Mouse (Mus musculus) erythroid progenitor cell, adult 5-6 weeks (primary cell): ENCODE measurements around the gene Adssl1. TPM values are rescaled to one million over a fixed set of nuclear protein-coding genes. Genes with fewer than 3 reads are reported as not detected.
A peak's percentile ranks its signal among the peaks of the same experiment; 100 is the strongest.

ENCODE experiments used
- ATAC-seq: replicated peaks from 2 replicates; pipeline ENCODE4 v1.8.0; 2016; ENCODE audit warnings: moderate number of reproducible peaks, mild to moderate bottlenecking, moderate TSS enrichment, inconsistent platforms; ENCODE audit not compliant: poor library complexity, low FRiP score, severe bottlenecking
- total RNA-seq, 2 experiments: library from RNA; stranded (forward) in 1 of 2; stranded (reverse) in 1 of 2; fragments of 150-400 nt in 1 of 2; fragments of 186-747, 209-891 nt in 1 of 2; gene quantifications; 2 replicates each; pipeline versions ENCODE4 v1.2.3 to v1.2.4; 2015 to 2017; ENCODE audit warnings: low replicate concordance in 2 of 2

The Adssl1 gene
- total RNA-seq, 2 experiments from 2014 or later: 2.0 to 16.8 TPM

- no peak for ATAC-seq
These were observed 712 bp upstream of the Adssl1 start for GRCm38 (mm10) chr12:112618981-112619685.

DNA sequence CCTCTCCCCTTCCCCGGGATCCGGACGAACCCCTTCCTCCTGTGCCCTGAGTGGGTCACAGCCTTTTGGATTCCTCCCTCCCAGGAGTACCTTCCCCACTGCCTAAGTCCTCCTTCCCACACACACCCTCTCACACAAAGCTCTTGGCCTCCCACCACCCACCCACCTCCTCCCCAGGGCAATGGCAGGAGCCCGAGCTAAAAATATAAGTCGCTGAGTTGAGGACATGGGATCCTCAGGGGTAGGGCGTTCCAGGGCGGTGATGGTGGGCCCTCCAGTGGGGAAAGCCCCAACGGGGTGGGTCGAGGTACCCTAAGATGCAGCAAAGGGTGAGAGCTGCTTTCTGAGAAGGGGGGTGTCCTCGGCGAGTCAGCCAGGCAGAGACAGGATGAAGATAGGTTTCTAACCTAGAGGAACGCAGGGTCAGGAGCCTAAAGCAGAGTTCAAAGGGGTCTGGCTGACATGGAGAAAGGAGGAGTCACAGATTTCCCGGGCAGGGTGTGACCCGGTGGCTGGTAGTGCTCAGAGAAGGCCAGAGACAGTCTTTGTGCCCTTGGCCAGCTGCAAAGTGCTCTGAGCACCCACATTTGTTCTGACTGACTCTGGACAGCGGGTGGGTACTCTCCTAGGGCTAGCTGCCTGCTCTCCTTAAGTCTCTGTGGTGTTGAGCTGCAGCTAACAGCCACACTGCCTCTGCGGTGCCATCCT, 663 bp downstream of the Adssl1 start:
- no peak for ATAC-seq

- ATAC-seq: no peak
These were observed 2.1 kb downstream of the Adssl1 start for GRCm38 (mm10) chr12:112621900-112622299.

DNA sequence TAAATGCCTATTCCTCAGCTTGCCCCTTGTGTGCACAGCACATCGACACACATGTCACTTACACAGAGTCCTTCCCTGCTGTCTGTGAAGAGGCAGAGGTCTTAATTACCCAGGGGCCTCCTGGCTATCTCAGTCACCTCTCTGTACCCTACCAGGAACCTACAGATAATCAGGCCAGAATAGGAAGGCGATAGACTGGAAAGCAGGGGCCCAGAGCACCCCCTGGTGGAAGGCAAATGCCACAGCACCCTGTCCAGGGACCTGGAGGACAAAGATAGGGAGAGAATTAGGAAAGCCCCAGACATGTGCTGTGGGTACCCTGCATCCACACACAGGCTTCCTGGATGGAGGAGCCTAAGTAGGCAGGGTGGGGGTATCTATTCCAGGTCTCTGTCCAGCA, 3.9 kb downstream of the Adssl1 start:
- 0 out of 2 replicates have a peak, but pooled peaks have one; percentile 43 for ATAC-seq

- ATAC-seq: no peak
These were observed 5.9 kb downstream of the Adssl1 start for GRCm38 (mm10) chr12:112625700-112626099.

DNA sequence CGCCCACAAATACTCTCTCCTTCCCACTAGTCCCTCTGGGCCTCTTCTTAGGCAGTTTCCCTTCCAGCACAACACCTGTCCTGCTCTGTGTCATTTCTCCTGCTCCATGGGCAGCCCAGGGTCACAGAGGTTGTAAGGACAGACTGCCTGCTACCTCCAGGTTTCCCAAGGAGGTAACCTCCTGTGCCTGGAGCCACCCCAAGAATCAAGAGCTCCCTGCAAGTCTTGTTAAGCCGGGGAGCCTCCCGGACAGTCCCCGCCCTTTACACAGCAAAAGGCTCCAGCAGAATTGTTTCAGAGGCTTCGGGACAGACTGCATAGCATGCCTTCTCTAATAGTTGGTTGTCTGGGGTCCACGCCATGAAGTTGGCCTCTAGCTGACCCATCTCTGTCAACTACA, 6.6 kb downstream of the Adssl1 start:
- no peak for ATAC-seq

DNA sequence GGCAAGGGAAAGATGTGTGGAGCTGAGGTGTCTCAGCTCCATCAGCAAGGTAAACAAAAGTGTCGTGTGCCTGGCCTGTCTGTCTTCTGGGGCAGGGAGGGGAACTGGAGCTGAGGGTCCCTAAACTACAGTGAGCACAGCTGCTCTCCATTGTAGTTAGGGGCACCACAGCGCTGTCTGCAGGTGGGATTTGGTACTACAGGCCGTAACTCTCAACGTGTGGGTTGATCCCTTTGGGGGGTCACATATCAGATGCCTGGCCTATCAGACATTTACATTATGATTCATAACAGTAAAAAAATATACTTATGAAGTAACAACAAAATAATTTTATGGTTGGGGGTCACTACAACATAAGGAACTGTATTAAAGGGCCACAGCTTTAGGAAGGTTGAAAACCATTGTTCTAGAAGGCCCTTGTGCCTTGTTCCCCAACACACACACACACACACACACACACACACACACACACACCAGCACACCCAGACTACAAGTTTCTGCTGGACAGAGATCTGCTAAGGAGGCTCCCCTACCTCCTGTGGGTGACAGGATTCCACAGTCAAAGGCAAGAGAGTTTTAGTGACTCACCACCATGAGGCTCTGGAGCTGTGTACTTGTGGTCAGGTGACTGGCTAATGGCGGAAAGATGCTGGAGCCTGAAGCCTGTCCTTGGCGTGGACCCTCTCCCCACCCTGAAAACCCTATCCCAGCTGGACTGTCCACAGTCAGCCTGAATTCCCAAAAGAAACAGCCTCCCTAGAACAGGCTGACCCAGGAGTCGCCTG, 7.4 kb downstream of the Adssl1 start:
- no peak for ATAC-seq

GRCm38 (mm10) chr12:112628197-112628596, 8.4 kb downstream of the Adssl1 start:
- no peak for ATAC-seq

GRCm38 (mm10) chr12:112628928-112629721, 9.3 kb downstream of the Adssl1 start:
- ATAC-seq: no peak

- ATAC-seq: no peak
These were observed 10.2 kb downstream of the Adssl1 start for GRCm38 (mm10) chr12:112630029-112630428.

GRCm38 (mm10) chr12:112630796-112631195, 11.0 kb downstream of the Adssl1 start:
- ATAC-seq: no peak

- no peak for ATAC-seq
These were observed 11.6 kb downstream of the Adssl1 start for GRCm38 (mm10) chr12:112631472-112631871.

- ATAC-seq: no peak
These were observed 12.4 kb downstream of the Adssl1 start for GRCm38 (mm10) chr12:112632084-112632777.

DNA sequence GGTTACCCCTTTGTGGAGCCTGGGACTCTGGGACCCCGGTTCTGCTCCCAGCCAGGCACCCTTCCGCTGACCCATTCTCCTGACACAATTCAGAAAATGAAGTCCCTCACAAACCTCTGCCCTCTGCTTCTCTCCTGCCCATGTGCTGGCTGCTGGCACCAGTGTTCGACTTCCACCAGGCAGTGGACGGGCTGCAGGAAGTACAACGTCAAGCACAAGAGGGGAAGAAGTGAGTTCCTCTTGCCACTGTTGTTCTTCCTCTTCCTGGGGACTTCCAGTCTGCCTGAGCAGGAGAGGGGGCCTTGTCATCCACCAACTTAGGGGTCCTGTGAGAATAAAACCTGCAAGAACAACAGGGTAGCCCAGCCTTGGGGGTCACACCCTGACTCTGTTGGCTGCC, 13.1 kb downstream of the Adssl1 start:
- no peak for ATAC-seq

GRCm38 (mm10) chr12:112633686-112634085, 13.8 kb downstream of the Adssl1 start:
- no peak for ATAC-seq

DNA sequence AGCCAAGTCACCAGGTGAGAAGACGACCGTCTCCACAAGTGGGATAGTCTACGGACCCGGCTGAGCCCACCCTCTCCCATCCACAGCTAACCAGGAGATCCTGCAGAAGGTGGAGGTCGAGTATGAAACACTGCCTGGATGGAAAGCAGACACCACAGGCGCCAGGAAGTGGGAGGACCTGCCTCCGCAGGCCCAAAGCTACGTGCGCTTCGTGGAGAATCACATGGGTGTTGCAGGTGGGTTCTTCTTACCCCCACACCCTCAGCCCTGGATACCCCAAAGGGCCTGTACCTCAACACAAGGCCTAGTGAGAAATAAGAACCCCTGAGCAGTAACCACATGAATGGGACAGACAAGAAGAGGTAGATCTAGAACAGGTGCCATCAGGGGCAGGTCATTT, 19.7 kb downstream of the Adssl1 start:
- ATAC-seq: no peak

DNA sequence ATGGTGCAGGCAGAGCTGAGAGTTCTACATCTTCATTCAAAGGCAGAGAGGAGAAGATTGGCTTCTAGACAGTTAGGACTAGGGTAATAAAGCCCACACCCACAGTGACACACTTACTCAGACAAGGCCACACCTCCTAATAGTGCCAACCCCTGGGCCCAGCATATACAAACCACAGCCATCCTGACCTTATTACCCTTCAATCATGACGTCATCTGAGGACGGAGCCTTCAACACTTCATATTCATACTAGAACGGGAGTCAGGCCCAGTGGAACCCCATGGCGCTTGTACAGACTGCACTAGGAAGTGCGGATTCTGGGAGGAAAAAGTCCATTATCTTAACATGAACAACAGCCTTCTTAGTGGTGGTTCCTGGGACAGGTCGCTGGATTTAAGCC, 23.3 kb downstream of the Adssl1 start:
- ATAC-seq: no peak

DNA sequence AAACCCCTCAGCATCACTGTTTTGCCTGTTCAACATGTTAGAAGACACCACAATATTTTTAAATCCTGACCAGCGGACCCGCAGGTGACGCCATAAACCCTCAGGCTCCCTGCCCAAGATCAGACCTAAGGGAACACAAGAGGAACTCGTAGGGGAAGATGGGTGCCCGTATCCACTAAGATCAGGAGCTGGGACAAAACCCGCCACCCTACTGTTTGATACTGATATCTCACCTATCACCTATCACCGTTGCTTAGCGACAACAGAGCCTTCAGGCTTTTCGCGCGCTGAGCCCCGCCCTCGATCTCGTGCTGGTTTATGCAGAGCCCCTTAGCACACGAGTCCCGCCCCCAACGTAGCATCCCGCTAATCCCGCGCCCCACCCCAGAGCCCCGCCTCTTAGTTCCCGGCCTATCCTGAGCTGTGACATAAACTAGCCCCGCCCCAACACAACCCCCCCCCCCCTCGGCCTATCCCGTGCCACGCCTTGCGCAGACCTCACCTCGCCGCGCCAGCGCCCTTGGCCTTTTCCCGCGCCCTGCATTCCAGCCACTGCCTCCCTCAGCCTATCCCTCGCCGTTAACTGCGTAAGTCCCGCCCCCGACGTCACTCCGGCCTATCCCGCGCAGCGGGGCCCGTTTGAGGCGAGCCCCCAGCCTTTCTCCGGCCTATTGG, 24.5 kb downstream of the Adssl1 start, which contains the start of gene Siva1:
TSS of gene Siva1 (plus strand) at position 500 of the 675 bp plus-strand sequence.
- ATAC-seq: peak; percentile 91
